Mouse (Mus musculus) skeletal muscle tissue, adult 2 months (tissue): ENCODE measurements at regions not wholly inside any gene's neighbourhood (a gene's known extent, or its start where the extent isn't known, plus 50 kb on each side); places are given as distances from the start of the nearest gene placed in this dataset.

Experiments
- DNase-seq: peaks from one replicate; pipeline ENCODE4 v3.0.0-alpha.2; 2012; ENCODE audit warnings: low read depth, low spot score

GRCm38 (mm10) chr5:91826636-91827035, 136.2 kb downstream of the Rchy1 start:
- DNase-seq: no peak

DNA sequence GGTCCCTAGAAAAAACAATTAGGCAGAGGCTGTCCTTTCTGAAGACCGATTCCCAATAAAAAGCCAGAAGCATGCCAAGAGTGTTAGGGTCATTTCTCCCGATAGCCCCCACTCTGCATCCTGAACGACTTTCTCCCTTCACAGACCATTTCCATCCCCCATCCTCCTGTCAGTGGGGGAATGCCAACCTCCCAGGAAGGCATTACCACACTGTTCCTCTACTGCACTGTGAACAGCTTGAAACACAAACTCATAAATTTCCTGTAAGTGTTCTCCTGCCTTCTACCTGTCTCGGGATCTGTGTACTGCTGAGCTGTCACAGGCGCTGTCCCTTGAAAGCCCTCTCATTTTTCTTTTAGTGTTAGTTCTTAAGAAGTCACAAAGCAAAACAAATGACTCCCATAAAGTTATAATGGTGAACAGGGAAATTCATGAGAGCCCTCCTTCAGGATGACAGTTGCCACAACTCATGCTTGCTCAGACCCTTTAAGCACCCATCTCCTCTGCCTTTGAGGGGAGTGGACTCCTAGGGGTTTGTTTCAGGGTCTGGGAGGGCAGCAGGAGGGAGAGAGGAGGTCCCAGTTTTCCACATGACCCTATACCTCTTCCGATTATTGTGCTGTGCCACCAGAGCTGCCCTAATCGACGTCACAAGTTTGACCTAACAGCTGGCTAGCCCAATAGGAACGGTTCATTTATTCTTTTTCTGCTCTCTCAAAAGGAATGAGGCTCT, 139.9 kb downstream of the Rchy1 start:
- no peak for DNase-seq

DNA sequence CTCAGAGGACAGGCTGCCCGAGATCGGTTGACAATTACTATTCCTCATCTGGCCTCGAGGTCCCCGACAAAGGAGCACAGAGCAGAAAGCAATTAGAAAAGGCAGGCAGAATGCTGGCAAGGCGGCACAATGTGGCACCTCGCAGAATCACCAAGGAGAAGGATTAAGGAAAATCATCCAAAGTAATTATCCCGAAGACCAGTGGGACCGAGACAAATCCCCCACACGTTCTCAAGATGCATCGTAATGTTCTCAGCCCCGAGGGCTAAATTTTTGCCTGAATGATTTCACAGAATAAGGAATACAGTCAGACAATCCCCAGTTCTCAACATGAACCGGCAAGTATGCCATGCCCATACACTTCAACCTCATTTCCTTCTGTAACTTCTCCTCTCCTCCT, 144.1 kb downstream of the Rchy1 start:
- no peak for DNase-seq

- no peak for DNase-seq
Observed at GRCm38 (mm10) chr5:91818195-91818594, 144.7 kb downstream of the Rchy1 start.

DNA sequence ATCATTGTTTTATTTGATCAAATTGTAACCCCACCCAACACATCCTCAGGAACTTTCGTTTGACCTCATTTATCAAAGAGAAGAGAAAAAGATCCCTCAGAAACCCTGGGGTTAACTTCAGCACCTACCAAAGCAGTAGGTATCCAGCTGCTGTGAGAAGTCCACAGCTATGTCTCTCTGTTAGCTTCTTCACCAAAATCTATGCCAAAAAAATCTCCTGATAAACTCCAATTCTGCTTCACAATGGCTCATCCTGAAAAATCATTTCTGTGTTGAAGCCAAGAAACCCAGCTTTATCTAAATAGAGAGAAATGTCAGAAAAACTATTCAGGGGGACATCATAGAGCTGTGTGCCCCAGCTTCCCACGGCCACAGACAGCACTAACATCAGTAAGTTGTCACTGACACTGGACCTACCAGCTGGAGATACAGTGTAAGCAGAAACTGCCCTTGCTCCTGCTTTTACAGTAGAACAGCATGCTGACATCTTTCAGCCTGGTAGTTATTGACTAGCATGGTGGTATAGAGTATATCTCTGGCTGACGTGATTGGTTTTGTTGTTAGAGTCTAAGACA, 146.4 kb downstream of the Rchy1 start:
- no peak for DNase-seq

GRCm38 (mm10) chr5:91814956-91815355, 147.9 kb downstream of the Rchy1 start:
- DNase-seq: no peak

DNA sequence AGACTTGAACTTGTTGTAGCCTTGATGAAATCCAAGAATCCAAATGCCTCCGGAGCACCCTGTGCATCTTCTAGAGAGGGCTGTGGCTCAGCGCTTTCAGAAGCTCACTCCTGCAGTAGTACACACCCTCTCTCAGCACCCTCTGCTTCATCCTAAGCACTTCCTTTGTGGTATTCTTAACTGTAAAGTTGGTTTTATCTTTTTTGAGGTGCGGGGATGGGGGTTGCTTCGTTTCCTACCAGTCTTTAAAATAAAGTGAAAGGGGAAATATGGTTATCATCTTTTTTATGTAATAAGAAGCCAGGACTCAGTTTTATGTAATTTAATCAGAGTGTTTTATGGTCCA, 148.5 kb downstream of the Rchy1 start:
- no peak for DNase-seq

GRCm38 (mm10) chr5:91813547-91814416, 149.1 kb downstream of the Rchy1 start:
- DNase-seq: no peak

GRCm38 (mm10) chr5:91807070-91808065, 155.5 kb downstream of the Rchy1 start:
- no peak for DNase-seq

DNA sequence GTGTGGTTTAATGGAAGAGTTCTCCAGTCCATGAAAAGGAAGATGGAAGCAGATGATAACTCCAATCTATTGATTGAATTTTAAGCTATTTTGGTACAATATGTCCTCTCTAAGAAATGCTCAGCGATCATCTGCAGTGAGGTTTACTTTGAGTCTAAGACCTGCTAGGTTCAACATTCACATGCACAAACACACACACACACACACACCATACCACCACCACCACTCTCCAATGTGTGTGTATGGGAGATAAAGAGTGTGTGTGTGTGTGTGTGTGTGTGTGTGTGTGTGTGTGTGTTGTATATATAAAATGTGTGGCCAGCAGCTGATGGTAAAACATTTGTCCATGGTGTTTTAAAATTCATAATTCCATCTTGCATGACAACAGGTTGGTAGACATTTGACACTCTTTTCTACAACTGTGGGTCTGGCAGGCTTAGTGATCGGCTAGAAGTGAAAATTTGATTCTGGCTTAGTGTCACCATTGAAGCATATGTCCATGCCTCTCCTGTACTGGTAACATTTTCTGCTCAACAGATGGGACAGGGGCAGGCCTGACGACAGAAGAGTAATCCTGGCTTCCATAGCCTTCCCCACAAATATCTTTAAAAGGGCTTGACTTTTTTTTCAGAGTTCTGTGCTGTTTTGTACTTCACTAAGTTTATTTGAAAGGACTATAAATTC, 161.4 kb downstream of the Rchy1 start:
- no peak for DNase-seq

DNA sequence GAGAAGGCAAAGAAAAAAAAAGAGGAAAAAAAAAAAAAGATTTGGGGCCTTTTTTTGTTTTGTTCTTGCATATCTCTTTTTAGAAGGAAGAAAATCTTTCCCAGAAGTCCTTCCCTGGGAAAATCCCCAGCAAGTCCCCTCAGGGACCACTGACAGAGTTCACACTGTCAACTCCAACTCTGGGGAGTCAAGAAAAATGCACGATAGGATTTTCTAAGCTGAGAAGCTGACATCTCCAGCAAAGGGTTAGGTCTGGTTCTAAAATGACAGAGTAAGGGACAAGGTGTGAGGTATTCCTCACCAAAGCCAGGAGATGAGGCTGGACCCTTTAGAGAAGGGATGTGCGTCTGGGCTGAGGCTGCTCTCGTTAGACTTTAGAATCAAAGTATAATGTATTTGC, 165.5 kb downstream of the Rchy1 start:
- no peak for DNase-seq

DNA sequence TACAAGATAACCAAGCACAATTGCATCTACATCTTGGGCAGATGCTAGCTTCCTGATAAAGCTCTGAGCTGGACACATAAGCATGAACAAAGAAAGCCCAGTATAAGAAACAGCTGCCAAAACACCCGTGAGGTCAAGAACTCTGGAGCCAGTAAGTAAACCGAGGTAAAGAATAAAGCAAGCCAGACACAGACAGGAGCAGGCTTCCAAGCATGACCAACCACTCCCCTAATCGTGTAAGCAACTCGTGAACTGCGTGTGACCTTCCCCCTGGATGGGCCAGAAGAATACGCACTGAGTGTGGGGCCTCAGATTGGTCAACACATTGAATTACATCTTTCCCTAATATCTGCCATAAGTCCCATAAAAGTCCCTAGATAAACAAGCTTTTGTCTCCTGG, 170.1 kb downstream of the Rchy1 start:
- no peak for DNase-seq

- DNase-seq: no peak
Observed at GRCm38 (mm10) chr5:91790412-91790811, 172.5 kb downstream of the Rchy1 start.

GRCm38 (mm10) chr5:91783966-91784365, 178.9 kb downstream of the Rchy1 start:
- DNase-seq: no peak

DNA sequence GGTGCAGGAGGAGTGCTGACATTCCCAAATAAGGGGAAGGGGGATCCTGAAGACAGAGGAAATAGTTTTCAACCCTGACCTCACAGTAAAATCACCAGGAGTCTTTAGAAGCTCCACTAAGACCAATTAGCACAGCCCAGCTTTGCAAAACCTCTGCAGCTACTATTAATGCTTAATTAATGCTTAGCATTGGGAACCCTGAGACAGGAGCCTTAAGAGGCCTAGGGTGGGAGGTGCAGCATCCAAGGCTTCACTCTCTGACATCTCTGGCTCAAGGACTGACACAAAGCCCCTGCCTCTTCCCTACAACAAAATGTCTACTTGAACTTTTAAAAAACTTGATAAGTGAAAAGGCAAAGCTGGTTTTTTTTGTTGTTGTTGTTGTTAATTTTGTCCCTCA, 185.9 kb downstream of the Rchy1 start:
- no peak for DNase-seq

- no peak for DNase-seq
Observed at GRCm38 (mm10) chr5:91774065-91774464, 188.8 kb downstream of the Rchy1 start.

DNA sequence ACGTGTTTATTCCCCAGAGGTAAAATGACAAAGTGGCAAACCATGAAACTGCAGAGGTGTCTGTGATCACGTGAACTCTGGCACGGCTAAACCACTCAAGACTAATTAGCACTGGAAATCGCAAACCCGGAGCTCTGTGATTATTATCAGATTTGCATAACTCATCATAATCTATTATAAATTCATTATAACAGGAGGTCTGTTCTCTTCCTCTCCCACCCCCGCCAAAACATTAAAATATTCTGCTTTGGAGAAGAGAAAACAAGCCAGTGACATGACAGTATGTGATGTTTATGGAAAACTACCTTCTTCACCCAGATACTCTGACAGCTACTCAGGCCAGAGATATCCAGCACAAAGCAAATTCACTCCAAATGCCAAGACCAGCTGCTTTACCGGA, 195.0 kb downstream of the Rchy1 start:
- no peak for DNase-seq

GRCm38 (mm10) chr5:91767060-91767459, 195.8 kb downstream of the Rchy1 start:
- DNase-seq: no peak

GRCm38 (mm10) chr5:91764621-91765020, 198.2 kb downstream of the Rchy1 start:
- DNase-seq: no peak

- DNase-seq: no peak
Observed at GRCm38 (mm10) chr5:91762589-91762988, 200.3 kb downstream of the Rchy1 start.

GRCm38 (mm10) chr5:91755958-91756357, 206.9 kb downstream of the Rchy1 start:
- DNase-seq: no peak
